Mouse (Mus musculus) layer of hippocampus, postnatal 25 days (tissue): ENCODE data around the gene Cyp39a1. TPM values are rescaled to one million over a fixed set of nuclear protein-coding genes. Genes with fewer than 3 reads are reported as not detected.

ENCODE experiments used
- DNase-seq, 2 experiments: peaks; one replicate each; pipeline ENCODE4 v3.0.0; 2022; ENCODE audit warnings: mixed read lengths in 2 of 2, low spot score in 1 of 2; ENCODE audit errors: extremely low spot score in 1 of 2
- total RNA-seq, 2 experiments: library from RNA; stranded (reverse); gene quantifications; 2 replicates each; pipeline ENCODE4 v1.2.3; 2021

The Cyp39a1 gene
- total RNA-seq = 1 to 10 TPM; 1.1 TPM

DNA sequence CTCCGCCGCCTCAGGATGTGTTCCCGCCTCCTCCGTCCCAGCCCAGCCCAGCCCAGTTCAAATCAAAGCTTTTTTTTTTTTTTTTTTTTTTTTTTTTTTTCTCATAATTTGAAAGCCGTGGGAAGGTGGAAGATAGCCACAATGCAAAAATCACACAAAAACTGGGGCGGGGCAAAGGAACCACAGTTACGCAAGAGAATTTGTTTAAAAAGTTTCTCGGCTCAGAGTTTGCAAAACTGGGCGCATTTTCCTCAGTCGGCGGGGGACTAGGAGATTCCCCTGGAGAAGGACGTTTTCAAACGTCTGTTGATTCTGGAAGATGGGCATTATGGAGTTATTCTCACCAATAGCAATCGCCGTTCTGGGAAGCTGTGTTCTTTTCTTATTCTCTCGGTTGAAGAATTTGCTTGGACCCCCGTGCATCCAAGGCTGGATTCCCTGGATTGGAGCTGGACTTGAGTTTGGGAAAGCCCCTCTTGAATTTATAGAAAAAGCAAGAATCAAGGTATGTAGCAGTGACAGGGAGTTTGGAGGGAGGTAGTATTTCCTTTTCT is at the start of gene Cyp39a1:
TSS of gene Cyp39a1 (plus strand) at position 136 of the 554 bp plus-strand sequence.
- DNase-seq = no peak

DNA sequence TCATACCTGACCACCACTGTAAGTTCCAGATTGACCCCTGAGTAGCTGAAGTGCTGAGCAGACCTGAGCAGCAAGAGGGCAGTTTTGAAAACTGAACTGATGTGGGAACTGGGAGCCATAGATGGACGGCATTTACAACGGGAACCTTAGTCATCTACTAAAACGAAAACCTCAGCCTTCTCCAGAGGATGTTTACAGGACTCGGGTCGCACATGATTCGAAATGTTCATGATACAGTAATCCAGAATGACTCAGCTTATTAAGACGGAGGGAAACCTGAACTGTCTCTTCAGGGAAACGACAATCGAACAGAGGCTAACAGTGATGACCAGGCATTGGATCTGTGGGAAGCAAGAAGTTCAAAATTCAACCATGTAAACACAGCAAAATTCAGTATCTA is 48.1 kb upstream of the Cyp39a1 start:
- no peak for DNase-seq

DNA sequence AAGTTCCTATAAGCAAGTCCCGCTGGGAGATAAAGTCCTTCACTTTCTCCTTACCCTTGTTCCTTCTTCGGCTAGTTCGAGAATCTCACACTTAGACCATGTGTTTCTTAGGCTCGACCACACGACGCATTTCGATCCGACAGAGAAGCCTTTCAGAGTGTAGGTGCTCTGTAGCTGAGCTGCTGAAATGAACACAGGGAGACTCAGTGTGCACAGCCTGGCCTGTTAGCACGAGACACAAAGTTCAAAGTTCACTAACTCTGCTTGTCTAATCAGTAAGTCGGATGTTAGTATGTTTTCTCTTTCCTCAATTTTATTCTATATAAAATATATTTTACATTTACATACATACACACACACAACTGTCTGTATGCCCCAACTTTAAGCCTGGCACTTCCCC is 45.1 kb upstream of the Cyp39a1 start:
- no peak for DNase-seq

DNA sequence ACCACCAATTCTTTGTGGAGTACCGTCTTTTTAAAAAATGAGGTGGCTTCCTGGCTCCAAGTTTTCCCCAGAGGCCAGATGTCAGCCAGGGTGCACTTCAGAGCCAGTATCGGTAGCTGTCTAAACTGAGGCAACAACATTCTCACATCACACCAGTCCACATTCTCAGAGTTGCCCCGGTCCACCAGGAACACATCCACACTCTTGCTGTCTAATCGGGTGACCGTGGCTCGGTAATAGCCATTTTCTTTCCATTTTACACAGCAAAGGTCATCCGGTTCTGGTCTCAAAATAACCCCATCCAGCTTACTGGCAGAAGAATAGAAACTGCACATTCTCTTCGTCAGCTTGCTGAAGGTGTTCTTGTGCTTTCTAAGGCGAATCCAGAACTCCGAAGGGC is 39.0 kb upstream of the Cyp39a1 start:
- no peak for DNase-seq

DNA sequence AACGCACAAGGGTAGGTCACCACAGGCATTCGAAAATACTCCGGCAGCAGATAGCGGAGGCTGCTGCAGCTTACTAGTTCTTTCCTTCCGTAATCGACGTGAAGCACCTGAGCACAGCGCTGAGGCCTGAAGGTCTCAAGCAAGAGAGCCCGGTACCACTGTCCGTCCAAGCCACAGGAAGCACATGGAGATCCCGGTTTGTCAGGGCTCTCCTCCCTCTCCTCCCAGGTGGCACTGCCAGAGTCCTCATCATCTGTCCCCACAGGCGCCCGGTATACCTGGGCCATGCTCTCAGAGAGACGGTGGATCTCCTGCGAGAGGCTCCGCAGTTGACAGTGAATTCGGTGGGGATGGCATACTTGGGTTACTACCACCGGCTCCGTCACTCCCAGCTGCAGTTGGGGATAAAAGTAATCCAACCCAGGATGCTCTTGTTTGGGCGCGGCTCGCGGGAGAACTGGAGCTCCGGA is 38.2 kb upstream of the Cyp39a1 start:
- DNase-seq = no peak

DNA sequence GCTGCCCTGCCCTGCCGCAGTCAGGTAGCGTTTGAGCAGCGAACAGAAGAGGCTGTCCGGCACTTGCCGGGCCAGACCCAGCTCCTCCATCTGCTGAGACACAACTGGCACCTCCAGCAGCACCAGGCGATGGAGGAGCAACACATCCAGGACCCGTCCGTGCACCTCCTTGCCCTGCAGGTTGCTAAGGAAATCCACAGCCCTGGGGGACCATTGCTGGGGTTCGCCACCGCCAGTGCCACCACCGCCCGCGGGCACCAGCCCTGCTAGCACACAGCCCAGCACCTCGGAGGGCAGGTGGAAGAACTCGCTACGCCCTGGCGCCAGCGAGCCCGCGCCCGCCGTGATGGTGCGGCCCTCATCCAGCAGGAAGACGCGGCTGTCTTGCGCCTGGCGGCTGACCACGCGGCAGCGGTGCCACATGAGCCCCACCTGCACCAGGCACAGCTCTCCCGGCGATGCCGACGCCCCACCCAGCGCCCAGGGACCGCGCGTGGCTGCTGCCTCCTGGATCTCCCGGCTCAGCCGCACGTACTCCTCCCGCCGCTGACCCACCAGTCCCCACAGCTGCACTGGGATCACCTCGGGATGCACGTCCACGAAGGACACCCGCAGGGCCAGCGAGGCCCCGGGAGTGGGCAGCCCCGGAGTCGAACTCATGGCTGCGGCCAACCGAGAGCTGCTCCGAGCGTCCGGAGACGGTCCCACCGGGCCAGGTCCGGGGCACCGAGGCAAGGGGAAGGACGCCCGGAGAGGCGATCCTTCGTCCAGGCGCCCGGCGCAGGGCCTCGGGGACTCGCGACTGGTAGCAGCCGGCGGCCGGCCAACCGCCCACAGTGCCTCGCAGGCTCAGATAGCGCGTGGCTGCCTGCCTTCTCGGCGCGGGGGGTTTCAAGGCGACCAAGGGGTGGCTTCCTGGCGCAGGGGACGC is 37.5 kb upstream of the Cyp39a1 start, which contains the start of gene Tdrd6:
TSS of gene Tdrd6 (minus strand) at position 804 of the 931 bp plus-strand sequence.
- DNase-seq = no peak

DNA sequence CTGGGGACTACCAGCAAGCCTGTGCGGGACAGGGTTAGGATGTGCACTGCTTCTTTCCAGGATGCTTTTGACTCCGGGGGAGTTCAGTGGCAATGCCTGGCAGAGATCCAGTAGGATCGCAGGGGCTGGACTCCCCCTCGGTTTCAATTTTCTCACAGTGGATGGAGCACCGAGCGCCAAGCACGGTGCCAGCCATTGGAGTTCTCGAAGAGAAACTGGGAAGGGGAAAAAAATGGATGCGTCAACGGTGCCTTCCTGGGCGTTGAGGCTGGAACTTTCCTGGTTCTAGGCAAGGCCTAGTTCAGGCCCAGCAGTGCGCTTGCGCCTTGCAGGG is 36.8 kb upstream of the Cyp39a1 start:
- no peak for DNase-seq

DNA sequence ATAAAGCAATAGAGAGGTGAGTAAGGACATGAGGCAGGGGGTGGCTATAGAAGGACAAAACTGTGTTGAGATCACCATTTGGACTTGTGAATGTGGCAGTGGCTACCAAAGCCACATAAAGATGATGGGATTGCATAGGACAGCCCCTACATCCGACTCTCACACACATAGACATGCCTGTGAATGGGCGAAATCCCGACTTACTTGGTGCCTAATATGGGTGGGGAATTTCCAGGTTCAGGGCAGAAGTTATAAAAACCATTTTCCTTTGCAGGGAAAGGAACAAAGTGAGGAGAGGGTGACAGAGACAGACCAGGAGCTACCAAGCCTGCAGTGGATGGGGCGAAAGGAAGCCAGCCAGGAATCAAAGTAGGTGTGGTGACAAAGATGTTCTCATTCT is 30.1 kb upstream of the Cyp39a1 start:
- no peak for DNase-seq

DNA sequence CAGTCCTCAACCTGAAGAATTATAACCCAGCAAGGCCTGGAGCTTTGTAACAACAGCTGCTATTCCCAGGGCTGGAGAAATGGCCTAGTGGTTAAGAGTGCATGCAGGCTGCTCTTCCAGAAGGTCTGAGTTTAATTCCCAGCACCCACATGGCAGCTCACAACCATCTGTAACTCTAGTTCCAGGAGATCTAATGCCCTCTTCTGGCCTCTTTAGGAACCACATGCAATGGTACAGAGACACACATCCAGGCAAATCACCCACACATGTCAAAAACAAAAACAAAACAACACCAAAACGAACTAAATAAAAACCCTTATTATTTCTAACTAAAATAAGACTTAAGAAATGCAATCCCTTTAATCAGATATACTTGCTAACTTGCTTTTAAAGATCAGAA is 26.4 kb upstream of the Cyp39a1 start:
- DNase-seq = no peak

DNA sequence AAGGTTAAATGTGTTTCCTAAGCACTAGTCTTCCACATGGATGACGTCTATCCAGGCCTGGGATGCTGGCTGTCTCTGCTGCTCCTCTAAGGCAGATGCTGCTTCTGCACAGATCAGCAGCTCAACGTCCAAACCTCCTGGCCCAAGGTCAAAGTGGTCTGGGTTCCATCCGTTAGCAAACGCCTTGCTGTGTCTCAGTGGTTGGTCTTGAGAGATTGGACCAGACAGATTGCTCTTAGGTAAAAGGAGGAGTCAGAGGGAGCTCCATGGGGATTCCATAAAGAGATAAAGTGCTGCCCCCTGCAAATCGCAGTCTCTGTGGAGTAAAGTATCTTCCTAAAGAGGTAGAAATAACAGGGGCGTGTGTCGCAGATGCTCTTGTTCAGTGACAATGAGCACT is 24.0 kb upstream of the Cyp39a1 start:
- DNase-seq = no peak

DNA sequence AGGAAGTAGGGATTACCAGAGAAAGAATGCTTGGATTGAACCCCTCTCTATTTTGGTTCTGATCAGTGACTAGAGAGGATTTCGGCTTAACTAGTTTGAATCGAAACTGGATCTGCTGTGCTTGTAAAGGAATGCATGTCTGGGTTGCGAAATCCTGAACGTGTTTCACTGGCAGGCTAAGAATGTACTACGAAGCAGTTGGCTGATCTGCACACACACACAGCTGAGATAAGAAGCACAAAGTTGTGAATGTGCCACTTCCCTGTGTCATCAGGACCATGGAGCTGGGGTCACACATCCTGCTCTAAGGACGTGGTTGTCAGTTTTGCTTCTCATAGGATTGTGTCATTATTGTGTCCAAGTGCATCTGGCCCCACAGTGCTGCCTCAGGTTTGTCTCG is 22.9 kb upstream of the Cyp39a1 start:
- DNase-seq = no peak

DNA sequence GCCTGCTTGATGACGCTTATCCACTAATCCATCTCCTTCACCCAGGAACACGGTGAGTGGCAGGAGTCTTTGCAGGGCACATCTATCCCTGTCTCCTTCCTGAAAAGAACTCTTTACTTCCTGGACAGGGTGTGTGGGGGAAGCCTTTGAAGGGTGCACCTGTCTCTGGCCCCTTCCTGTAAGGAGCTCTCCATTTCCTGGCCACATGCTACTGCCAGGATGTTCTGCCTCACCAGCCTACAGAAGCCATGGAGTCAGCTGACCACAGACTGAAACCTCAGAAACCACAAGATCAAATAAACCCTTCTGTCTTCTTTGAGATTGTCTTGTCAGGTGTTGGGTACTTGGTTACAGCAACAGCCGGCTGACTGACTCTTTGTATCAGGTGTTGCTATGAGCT is 22.1 kb upstream of the Cyp39a1 start:
- no peak for DNase-seq

DNA sequence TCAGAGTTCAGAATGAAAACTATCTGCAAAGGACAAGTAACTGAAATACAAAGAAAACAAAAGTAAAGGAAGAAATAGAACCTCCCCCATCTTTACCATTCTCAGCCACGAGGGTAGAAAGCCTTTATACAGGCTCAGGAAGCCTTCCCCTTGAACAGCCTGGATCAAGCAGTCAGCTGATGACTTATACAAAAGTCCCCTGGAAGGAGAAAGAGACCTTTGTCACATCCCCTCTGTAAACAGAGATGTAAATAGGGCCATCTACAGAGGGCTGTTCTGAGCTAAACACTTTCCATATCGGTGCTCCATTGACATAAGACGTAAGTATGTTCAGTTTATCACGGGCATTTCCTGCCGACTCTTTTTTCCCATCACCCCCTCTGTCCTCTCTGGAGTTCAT is 20.3 kb upstream of the Cyp39a1 start:
- DNase-seq = no peak

DNA sequence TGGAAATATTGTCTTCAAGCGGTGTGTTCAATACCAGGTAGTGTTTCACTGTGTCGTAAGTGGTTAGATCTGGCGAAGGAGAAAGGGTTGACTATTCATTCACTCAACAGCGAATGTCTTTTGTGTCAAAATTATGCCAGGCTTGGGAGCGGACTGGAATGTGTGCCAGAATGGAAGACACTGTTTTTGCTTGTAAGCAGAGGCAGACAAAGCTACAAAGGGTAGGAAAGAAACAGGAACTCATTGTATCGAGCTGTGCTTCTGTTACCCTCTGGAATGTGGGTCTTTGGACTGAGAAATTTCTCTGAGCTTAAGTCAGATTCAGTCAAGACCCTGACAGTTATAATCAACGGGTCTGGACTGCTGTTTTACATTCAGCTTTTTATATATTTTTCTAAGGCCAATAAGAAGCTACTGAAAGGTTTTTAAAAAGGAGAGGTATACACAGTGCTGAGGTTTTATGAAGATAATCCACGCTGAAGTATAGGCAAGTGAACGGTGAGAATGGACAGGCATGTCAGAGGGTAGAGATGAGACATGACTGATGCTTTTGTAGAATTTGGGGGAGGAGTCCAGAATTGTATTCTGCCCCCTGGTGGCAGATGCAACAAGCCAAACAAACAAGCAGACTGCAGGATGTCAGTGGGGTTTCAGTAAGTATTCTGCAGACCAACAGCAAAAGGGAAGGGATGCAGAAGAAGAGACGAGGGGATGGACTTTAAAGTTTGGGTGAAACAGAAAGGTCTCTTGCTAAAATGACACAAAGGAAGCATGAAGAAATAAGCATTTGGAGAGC is 17.4 kb upstream of the Cyp39a1 start:
- peak in 1 of 2 experiments; percentile 24 for DNase-seq

DNA sequence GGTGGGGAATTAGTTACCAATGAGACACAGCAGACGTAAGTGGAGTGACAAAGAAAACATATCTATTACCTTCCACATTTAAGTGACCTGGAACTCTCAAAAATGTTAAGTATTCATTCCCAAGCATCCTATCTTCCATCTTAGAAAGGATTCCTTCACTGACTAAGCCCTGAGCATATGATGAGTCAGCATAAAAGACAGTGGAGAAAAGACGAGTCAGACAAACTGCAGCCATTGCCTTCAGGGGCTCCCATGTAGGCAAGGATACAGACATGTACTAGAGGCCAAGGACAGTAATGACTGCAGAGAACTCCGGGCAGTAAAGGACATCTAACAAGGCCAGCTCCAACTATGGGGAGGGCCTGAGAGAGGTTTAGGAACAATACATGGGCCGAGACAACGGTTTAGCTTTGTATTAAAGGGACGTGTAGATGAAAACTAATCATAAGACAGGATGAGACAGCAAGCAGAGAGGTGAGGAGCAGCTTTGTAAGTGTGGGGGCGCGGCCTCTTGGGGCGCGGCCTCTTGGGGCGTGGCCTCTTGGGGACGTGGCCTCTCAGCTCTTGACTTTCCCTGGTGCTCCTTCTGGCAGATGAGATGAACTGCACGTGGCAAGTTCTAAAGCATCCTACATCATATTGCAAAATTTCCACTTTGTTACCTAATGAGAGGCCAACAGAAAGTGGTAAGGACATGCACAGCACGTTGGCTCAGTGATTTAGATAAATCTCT is 15.7 kb upstream of the Cyp39a1 start:
- DNase-seq = no peak

DNA sequence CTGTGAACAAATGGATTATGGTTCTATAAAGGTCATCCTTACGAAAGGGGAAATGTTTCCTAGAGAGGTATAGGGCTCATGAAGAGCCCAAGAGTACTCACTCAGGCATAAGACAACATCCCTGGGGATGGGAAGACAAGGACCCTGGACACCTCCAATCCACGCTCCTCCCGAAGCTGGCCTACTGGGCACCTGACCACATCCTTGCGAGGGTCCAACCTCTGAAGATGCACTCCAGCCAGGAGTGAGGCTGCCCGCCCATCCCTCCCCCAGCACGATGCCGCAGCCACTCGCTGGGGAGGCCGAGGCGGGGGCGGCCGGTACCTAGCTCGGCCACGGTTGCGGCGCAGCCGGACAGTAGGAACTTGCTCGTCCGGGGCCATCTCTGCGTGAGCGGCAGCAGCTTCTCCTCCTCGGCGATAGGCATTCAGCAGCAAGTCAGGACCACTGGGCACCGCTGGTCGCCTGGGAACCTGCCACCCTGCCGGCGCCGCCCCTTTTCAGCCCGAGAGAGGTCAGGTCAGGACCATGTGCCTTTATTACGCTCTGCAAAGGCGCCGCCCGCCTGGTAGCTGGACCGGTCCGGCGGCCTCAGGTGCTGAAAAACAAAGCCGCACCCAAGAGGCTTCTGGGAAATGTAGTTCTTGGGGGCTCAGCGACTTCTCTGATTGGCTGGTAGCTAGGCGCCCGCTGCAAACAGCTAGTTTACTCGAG is 492 bp upstream of the Cyp39a1 start, which contains the start of gene Slc25a27:
TSS of gene Slc25a27 (minus strand) at position 639 of the 714 bp plus-strand sequence.
- peak; percentile 70 to 74 for DNase-seq

DNA sequence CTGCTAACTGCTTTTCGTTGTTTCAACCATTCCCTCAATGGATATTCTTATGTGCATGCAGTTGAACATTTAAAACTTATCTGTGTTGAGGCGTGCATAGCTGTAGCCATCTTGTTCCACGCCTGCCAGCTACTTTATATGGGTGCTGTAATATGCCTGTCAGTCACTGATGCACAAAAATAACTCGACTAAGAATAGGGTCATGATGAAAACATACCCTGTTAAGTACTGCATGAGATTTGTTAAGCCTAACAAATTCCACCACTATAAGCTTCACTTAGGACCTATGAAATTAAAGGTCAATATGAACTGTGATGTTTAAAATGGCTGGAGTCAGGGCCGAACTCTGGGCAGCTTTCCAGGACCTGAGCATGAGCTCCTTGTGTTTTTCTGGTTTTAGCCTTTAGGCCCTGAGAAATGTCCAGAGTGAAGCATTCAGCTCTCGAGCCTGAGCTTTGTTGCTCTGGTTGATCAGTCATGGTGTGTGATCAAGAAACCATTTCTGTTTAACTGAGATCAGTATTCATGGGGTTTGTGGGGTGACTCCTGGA is 2.0 kb downstream of the Cyp39a1 start:
- no peak for DNase-seq

DNA sequence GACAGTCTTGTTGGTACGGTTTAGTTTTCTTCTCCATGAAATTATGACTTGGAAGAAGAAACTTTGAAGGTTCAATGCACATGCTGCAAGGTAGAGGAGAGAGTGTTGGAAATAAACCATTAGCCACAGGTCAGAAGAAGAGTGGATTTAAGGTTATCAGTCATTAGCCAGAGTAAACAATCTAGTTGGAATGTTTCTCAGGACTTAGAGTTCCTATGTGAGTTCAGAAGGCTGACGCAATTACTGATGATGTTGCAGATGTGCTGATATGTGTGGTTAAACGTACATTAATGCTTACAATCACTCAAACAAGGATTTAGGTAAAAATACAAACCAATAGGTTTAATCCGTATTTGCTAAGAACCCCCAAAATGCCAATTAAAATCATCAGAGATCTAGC is 4.7 kb downstream of the Cyp39a1 start:
- DNase-seq = no peak

DNA sequence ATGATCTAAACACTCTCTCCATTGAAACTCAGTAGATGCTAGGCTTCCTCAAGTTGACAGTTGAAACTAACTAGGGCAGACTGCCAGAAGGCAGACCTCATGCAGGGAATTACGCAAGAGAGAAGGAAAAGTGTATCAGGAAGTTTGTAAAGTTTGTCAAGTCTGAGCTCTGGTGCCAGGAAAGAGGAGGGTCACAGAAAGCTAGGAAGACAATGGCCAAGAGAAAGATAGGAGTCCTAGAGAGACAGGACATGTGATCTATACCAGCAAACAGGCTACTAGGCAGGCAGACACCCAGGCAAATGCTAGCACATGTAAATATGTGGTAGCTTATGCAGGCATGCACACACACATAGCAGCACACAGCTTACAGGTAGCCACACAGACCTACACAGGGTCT is 8.0 kb downstream of the Cyp39a1 start:
- DNase-seq = no peak
